Mouse (Mus musculus) CD4-positive naive resting alpha-beta T cell, adult 57 days (primary cell): ENCODE data around the gene C2cd3. TPM values are rescaled to one million over a fixed set of nuclear protein-coding genes. Genes with fewer than 3 reads are reported as not detected.

ENCODE experiments used
- total RNA-seq: library from RNA; stranded (reverse); gene quantifications from one replicate; pipeline ENCODE4 v1.2.4, GENCODE M21; 2023

Gene C2cd3
- 79.2 TPM for total RNA-seq

DNA sequence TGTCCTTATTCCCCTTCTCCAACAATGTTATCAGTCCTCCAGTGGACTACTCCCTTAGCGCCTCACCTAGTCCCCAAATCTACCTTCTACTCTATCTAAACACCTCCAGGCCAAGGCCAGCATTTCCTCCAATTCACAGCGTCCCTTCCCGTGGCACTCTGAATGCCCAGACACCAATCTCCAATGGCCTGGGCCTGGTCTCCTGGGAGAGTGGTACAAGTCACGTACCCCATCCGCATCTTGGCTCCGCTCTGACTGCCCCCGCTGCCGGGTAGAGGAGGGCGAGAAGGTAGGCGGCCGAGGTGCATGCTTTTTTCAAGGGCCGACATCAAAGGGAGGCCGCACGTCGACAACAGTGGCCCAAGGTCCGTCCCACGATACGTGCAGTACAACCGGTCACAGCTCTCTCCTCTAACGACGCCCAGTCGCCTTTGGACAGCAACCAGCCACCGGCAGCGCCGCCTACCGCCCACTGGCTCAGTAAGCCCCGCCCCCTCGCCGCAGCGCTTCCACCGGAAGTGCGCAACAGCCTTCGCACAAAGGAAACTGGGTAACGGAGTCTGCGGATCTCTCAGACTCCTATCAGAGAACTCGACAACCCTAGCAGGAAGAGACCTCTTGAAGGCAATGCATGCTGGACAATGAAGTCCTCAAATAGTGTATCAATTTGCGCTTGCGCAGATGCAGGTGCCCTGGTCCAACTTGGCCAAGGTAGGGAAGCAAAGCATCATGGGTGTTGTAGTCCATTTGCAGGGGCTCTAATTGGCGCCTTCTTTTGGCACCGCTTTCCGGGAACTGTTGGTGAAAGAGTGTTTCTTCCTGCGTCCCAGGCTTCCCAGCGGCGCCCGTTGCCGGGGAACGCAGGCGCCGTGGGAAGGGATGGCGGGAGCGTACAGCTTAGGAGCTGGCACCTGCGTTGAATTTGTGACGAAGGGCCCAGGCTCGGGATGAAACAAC lies at the start of gene C2cd3, which contains the start of gene Ppme1:
C2cd3 (plus strand) TSS at position 739 of the 957 bp plus-strand sequence.
Ppme1 (minus strand) TSS at position 813 of the 957 bp plus-strand sequence.

GRCm38 (mm10) chr7:100472777-100473176 lies 100.7 kb downstream of the C2cd3 start, which contains the start of gene Ucp3:
Gene Ucp3 (plus strand): TSS chr7:100472990.

GRCm38 (mm10) chr7:100493117-100493483 lies 121.1 kb downstream of the C2cd3 start, which contains the start of gene Ucp2:
Gene Ucp2 (plus strand): TSS chr7:100493337.

DNA sequence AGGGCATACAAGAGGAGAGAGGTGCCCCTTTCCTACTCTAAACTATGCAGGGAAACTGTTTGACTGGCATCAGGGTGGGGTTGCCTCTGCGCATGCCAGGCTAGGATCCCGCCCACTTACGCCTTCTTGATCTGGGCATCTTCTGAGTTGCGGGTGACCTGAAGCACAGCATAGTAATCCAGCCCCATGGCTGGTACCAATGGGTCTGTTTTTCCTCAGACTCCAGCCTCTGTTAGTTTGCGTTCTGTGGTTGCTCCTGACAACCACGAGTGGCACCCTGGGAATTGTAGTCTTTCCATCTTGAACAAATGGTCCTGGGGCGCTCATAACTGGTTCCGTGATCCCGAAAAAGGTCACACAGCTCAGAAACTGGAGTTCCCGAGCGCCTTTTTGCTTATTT lies 142.5 kb downstream of the C2cd3 start, which contains the start of gene Dnajb13:
Dnajb13 (minus strand) TSS at position 388 of the 400 bp plus-strand sequence.

Other genes with a start within 250 kb of the C2cd3 start
- gene Lipt2, start 213.0 kb upstream of the C2cd3 start, total RNA-seq: 1.2 TPM
- not detected for gene Kcne3, start 195.7 kb upstream of the C2cd3 start, total RNA-seq
- gene Pgm2l1, start 144.8 kb upstream of the C2cd3 start, total RNA-seq: 35.4 TPM
- gene P4ha3, start 86.7 kb upstream of the C2cd3 start, total RNA-seq: not detected
- gene Ppme1, start 74 bp downstream of the C2cd3 start, total RNA-seq: 35.8 TPM
- gene Ucp3, start 100.8 kb downstream of the C2cd3 start, total RNA-seq: 0.44 TPM
- 987 TPM for gene Ucp2, start 121.1 kb downstream of the C2cd3 start, total RNA-seq
- 3.3 TPM for gene Dnajb13, start 142.7 kb downstream of the C2cd3 start, total RNA-seq
- 4.6 TPM for gene Coa4, start 164.8 kb downstream of the C2cd3 start, total RNA-seq
- 56.3 TPM for gene Rab6a, start 235.2 kb downstream of the C2cd3 start, total RNA-seq
- gene Mrpl48, start 236.1 kb downstream of the C2cd3 start, total RNA-seq: 30.6 TPM